15 mouse cellular contexts compared by ENCODE assay signal in the genomic region with DNA sequence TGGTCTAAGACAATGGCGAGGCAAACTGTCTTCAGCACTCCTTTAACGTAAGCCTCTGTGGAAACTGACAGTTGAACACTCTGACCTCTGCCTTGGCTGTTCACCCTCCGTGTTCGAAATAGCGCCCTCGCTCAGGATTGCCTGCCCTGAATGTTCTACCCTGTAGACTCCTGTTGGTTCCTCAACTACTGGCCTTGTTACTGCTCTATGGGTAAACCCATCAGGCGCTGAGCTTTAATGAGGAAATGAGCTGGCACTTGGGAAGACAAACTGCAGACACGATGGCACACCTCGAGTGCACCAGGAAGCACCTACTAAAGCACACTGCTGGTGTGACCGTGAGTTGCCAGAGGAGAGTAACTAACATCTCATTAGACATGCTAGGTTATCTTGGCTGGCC.
"Had no signal": no experiment of that assay in that cellular context is flagged by ENCODE, and none has a peak within 500 bp of the region (broad histone marks: within the 10 kb centered on the region; RNA-seq: fewer than 3 reads in every experiment).

No protein-coding gene starts in this region.

- H3K27ac ChIP-seq: kidney, postnatal 0 days; limb, embryonic 12.5 days; liver, embryonic 13.5 days; lung, embryonic 15.5 days; macrophage; midbrain, embryonic 13.5 days had no signal

- H3K4me3 ChIP-seq: limb, embryonic 12.5 days; liver, embryonic 13.5 days; lung, embryonic 15.5 days; midbrain, embryonic 13.5 days had no signal

- DNase-seq: kidney, adult 9 months; kidney, postnatal 36 days; layer of hippocampus, adult 9-11 months; layer of hippocampus, postnatal 36 days; liver; liver, embryonic 13.5 days; liver, postnatal 0 days; lung, postnatal 14 days; right cerebral cortex, postnatal 4 days; spleen, adult 18-20 months had no signal

- H3K27me3 ChIP-seq: limb, embryonic 12.5 days; liver, embryonic 13.5 days; lung, embryonic 15.5 days; midbrain, embryonic 13.5 days had no signal

- H3K9ac ChIP-seq: limb, embryonic 12.5 days; liver, embryonic 13.5 days; liver, postnatal 0 days; lung, embryonic 15.5 days; midbrain, embryonic 13.5 days had no signal

- H3K4me2 ChIP-seq: limb, embryonic 12.5 days; liver, embryonic 13.5 days; lung, embryonic 15.5 days; midbrain, embryonic 13.5 days had no signal

- H3K4me1 ChIP-seq: lung, embryonic 15.5 days had no signal

- H3K9me3 ChIP-seq: limb, embryonic 12.5 days; liver, embryonic 13.5 days; lung, embryonic 15.5 days; midbrain, embryonic 13.5 days had no signal

- H3K36me3 ChIP-seq: limb, embryonic 12.5 days; liver, embryonic 13.5 days; lung, embryonic 15.5 days had no signal

- ATAC-seq: liver, postnatal 0 days; midbrain, embryonic 13.5 days had no signal
